Mouse (Mus musculus): ENCODE data around the gene Tpp1.

The Tpp1 gene

DNA sequence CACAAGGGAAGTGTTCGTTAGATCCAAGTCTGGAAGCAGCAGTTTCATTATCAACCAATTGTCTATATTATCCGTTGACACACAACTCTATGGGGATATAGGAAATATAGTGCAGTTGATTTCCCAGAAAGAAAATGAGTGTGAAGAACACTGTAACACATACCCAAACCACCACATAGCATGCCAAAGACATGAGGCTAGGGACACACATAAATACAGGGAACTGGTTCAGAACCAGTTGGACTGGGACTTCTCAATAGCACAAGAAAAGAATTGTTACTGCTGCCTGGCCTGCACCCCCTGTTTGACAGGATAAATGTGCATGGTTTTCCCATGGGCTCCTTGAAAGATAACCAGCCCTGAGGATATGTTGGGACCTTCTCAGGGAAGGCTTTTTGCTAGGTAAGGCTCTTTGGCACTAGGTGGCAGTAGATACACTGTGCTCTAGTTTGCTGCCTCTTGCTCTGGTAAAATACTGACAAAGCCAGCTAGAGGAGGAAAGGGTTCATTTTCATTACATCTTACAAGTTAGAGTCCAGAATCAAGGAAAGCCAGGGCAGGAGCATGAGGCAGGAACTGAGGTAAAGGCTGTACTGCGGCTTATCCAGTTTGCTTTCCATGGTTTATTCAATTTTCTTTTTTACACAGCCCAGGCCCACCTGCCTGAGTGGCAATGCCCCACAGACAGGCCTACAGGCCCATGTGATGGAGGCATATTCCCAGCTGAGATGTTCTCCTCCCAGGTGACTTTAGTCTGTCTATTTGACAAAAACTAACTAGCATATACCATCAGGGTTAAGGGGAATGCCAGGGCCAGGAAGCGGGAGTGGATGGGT lies 25.7 kb downstream of the Tpp1 start:
- peak; percentile 64 to 70 for DNase-seq

DNA sequence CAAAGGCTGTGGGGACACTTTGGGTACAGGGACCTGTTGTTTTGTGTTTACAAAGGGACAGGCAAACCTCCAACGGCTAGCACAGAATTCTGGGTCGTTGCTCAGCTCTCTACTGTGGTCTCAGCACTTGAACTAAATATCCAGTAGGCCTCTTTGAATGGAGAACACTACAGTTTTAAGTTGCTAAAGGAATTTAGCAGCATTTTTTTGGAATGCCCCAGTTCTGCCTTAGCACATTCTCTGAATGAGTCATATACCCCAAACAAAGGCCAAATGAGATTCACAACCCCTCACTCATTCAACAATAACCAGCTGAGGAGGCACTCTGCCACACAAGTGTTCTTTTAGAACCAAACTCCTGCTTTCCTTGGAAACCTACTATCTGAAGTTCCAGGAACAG lies 30.1 kb downstream of the Tpp1 start:
- no peak for DNase-seq

DNA sequence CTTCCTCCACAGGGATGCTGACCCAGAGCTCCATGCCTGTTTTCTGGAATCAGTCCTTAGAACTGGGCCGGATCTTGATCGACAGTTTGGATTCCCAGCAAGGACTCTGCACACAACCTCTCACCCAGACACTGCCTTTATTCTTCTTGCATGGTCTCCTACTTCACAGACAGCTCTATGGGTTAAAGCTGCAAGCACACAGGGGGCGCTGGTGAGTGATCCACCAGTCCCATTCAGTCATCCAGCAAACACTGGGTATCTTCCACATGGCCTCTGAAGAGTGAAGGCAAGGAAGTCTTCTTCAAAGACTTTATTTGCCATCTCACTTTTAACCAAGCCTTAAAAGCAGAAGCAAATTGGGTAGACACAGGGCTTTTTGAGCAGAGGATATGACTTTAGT lies 36.7 kb downstream of the Tpp1 start:
- DNase-seq, result no peak

DNA sequence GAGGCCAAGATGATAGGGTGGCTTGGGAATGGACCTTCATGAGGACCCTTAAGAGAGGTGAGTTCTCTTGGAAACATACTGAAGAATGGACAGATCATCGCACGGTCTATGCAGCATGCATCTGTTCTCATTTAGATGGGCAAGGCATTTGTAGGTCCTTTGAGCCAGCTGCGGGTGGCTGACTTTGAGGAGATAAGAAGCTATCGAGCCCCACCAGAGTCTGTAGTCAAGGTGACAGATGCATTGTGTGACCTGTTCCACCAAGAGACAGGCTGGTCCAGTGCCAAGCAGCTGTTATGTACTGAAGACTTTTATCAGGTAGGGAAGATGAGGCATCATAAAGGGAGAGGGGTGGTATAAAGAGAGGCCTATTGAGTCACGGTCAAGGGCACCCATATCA lies 43.3 kb downstream of the Tpp1 start:
- DNase-seq, result no peak

DNA sequence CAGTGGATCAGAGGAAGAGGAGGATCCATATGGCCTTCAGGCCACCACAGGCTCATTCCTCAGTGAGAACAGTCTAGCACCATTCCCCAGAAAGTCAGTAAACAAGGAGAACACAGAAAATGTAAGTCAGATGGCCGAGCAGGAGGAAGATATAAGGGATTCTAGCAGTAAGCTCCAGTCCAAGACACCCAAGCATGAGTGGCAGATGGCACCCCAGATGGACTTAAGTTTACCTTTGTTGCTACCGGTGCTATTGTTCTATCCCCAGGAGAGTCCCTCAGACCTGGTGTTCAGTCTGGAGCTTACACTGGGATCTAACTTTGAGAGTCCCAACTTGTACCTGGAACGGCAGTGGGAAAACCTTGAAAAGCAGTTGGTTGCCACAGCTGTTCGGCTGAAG lies 48.2 kb downstream of the Tpp1 start:
- DNase-seq, result no peak

DNA sequence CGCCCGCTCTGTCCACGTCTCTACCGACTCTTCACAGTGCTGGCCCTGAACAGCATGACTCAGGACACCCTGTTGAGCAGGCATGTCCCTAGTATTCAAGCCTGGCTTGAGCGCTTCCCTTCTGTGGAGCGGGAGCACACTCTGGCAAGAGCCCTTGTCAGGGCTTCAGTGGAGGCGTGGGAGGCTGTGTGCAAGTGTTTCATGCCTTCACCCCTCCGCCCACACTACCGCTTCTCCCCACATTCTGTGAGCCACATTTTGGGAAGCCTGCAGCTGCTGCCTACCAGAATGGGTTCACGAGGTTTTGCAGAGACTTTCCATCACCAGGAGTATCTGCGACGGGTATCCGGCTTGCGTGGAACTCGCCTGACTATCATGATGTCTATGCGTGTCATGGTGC lies 48.9 kb downstream of the Tpp1 start:
- no peak for DNase-seq
